In the genomic region with DNA sequence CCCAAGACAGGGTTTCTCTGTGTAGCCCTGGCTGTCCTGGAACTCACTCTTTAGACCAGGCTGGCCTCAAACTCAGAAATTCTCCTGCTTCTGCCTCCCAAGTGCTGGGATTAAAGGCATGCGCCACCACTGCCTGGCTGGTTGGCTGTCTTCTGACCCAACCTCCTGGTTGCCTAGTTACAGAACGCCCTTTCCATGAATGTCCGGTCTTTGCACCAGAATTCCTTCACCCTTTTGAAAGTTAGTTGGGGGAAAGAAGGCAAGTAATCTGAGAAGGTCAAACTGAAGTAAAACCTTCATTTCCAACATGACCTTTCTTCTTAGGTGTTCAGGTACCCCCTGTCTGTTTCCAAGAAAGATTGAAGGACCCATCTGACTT, we compare ENCODE assay signal across 6 mouse cellular contexts. TPM values are rescaled to one million over a fixed set of nuclear protein-coding genes. Genes with fewer than 3 reads are reported as not detected.
DNase-seq lines count a peak whose midpoint lies in the region; ATAC-seq and TF ChIP-seq lines count a peak whose summit lies in the region.
"Not testable (repeated sequence)": the region's sequence is repeated elsewhere in the genome, so short reads cannot be mapped to it uniquely, and the experiment has no call there.

No protein-coding gene starts in this region.

- not testable (repeated sequence) for TF ChIP-seq CTCF in liver, postnatal 0 days (IDR thresholded peaks at IDR 0.05; ENCODE audit: low read depth)

- not testable (repeated sequence) for H3K9ac ChIP-seq in embryonic facial prominence, embryonic 13.5 days; heart, embryonic 13.5 days; kidney, embryonic 15.5 days; liver, postnatal 0 days (replicated peaks); stomach, embryonic 14.5 days (replicated peaks; ENCODE audit: low read depth, low read length)

- H3K9me3 ChIP-seq in embryonic facial prominence, embryonic 13.5 days; heart, embryonic 13.5 days; kidney, embryonic 15.5 days (replicated peaks); liver, postnatal 0 days (ENCODE audit: low read length); stomach, embryonic 14.5 days (ENCODE audit: control insufficient read depth, low read depth, low read length): not testable (repeated sequence)

- WGBS in embryonic facial prominence, embryonic 13.5 days = 95% methylated on average over 3 of the region's 3 CpGs
- WGBS in heart, embryonic 13.5 days = 92% methylated on average over 3 of the region's 3 CpGs
- WGBS in kidney, embryonic 15.5 days = 90% methylated on average over 3 of the region's 3 CpGs
- WGBS in liver, postnatal 0 days (ENCODE audit: insufficient replicate concordance) = 84% methylated on average over 3 of the region's 3 CpGs
- WGBS in stomach, embryonic 14.5 days = 97% methylated on average over 3 of the region's 3 CpGs

- not testable (repeated sequence) for ATAC-seq in embryonic facial prominence, embryonic 13.5 days (ENCODE audit: insufficient number of reproducible peaks, insufficient read depth, low FRiP score, low TSS enrichment, low read depth); heart, embryonic 13.5 days (ENCODE audit: extremely low read depth, insufficient number of reproducible peaks, low FRiP score, low TSS enrichment); kidney, embryonic 15.5 days (replicated peaks; ENCODE audit: low FRiP score); stomach, embryonic 14.5 days (ENCODE audit: insufficient number of reproducible peaks, insufficient read depth, low FRiP score, low read depth)
- ATAC-seq in liver, postnatal 0 days = peak; percentile 9; the same call in 1 of the 2 replicates

- H3K27me3 ChIP-seq in embryonic facial prominence, embryonic 13.5 days; heart, embryonic 13.5 days (replicated peaks); kidney, embryonic 15.5 days; liver, postnatal 0 days (ENCODE audit: insufficient read depth, low read length); stomach, embryonic 14.5 days (ENCODE audit: control insufficient read depth, insufficient read depth, low read length): not testable (repeated sequence)

- H3K4me3 ChIP-seq in embryonic facial prominence, embryonic 13.5 days; heart, embryonic 13.5 days; kidney, embryonic 15.5 days (replicated peaks); liver, postnatal 0 days (ENCODE audit: low read depth, low read length); stomach, embryonic 14.5 days (ENCODE audit: low read depth, low read length): not testable (repeated sequence)

- peaks cover 27% of the 10 kb centered on the region for H3K4me1 ChIP-seq in embryonic facial prominence, embryonic 13.5 days
- H3K4me1 ChIP-seq in heart, embryonic 13.5 days = peaks cover 59% of the 10 kb centered on the region
- H3K4me1 ChIP-seq in kidney, embryonic 15.5 days = peaks cover 34% of the 10 kb centered on the region
- peaks cover 33% of the 10 kb centered on the region for H3K4me1 ChIP-seq in liver, postnatal 0 days (ENCODE audit: insufficient read depth)
- H3K4me1 ChIP-seq in stomach, embryonic 14.5 days (ENCODE audit: control insufficient read depth, insufficient read depth, low read length) = peaks cover 16% of the 10 kb centered on the region; the same call in 1 of the 2 replicates

- not testable (repeated sequence) for H3K4me2 ChIP-seq in embryonic facial prominence, embryonic 13.5 days; heart, embryonic 13.5 days; kidney, embryonic 15.5 days; stomach, embryonic 14.5 days (replicated peaks; ENCODE audit: low read depth, low read length)
- peak overlapping the region; percentile 33; the same call in 1 of the 2 replicates for H3K4me2 ChIP-seq in liver, postnatal 0 days (ENCODE audit: low read depth, low read length)

- DNase-seq in R1 (ENCODE audit: low read depth, low spot score) = peak; percentile 96
- not testable (repeated sequence) for DNase-seq in liver, postnatal 0 days

- H3K36me3 ChIP-seq in embryonic facial prominence, embryonic 13.5 days = peaks cover 31% of the 10 kb centered on the region
- peaks cover 28% of the 10 kb centered on the region for H3K36me3 ChIP-seq in heart, embryonic 13.5 days
- peaks cover 28% of the 10 kb centered on the region for H3K36me3 ChIP-seq in kidney, embryonic 15.5 days
- H3K36me3 ChIP-seq in liver, postnatal 0 days (replicated peaks; ENCODE audit: insufficient read depth, low read length) = peaks cover 20% of the 10 kb centered on the region
- H3K36me3 ChIP-seq in stomach, embryonic 14.5 days (ENCODE audit: control insufficient read depth, insufficient read depth, low read length) = peaks cover 22% of the 10 kb centered on the region

- 0 out of 2 replicates have a peak overlapping the region, but pooled peaks have one; percentile 64 for H3K27ac ChIP-seq in embryonic facial prominence, embryonic 13.5 days
- H3K27ac ChIP-seq in heart, embryonic 13.5 days (replicated peaks) = peak overlapping the region; percentile 87; the same call in 1 of the 2 replicates
- peak overlapping the region; percentile 85; the same call in 1 of the 2 replicates for H3K27ac ChIP-seq in kidney, embryonic 15.5 days
- peak overlapping the region; percentile 74; the same call in 1 of the 2 replicates for H3K27ac ChIP-seq in liver, postnatal 0 days (ENCODE audit: low read depth)
- H3K27ac ChIP-seq in stomach, embryonic 14.5 days (ENCODE audit: low read length) = 0 out of 2 replicates have a peak overlapping the region, but pooled peaks have one; percentile 73

- TF ChIP-seq EP300 in liver, postnatal 0 days (IDR thresholded peaks at IDR 0.05; ENCODE audit: low read depth) = not testable (repeated sequence)

RNA-seq across cellular contexts. Expression of a gene that starts 31.1 kb away (rescaled TPM):
- 44.3 and 47.3 TPM in 2 replicates for polyA plus RNA-seq in embryonic facial prominence, embryonic 13.5 days (2015; fragmentation: Nextera tagmentation; extraction: Ambion mirVana)
- 44.5 and 45.3 TPM in 2 replicates for polyA plus RNA-seq in heart, embryonic 13.5 days (2015; fragmentation: Nextera tagmentation; extraction: Ambion mirVana)
- polyA plus RNA-seq in kidney, embryonic 15.5 days (2015; fragmentation: Nextera tagmentation; extraction: Ambion mirVana) = 66.5 and 69.0 TPM in 2 replicates
- 8.2 and 9.2 TPM in 2 replicates for polyA plus RNA-seq in liver, postnatal 0 days (2015; fragmentation: Nextera tagmentation; extraction: Ambion mirVana)
- 41.1 and 42.7 TPM in 2 replicates for polyA plus RNA-seq in stomach, embryonic 14.5 days (2014; fragmentation: Nextera tagmentation; extraction: Ambion mirVana)
